Mouse (Mus musculus): Measurements from ENCODE around the gene Ppfibp2. TPM values are rescaled to one million over a fixed set of nuclear protein-coding genes. Genes with fewer than 3 reads are reported as not detected.

The Ppfibp2 gene
- polyA plus RNA-seq, 1 experiment from 2014 or later: 17.5 TPM

DNA sequence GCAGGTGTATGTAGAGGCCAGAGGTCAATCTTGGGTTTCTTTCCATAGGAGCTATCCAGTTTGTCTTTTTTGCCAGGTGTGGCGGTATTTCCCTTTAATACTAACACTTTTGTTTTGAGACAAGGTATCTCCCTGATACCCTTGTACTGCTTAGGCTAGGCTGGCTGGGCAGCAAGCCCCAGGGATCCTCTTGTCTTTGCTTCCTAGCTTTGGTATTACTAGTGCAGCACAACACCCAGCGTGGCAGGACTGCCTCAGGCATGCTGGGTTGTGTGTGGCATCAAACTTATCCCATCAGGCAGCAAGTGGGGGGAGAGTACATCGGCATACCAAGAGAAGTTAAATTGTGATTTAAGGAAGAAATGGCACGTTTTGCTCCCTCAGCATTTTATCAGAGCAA is 7.5 kb downstream of the Ppfibp2 start:
- H3K9me3 ChIP-seq (ENCODE audit: low read length): no peaks in the 10 kb centered on the region
- no peaks in the 10 kb centered on the region for H3K4me1 ChIP-seq (ENCODE audit: insufficient read depth, low read depth, low read length)
- no peaks in the 10 kb centered on the region for H3K27me3 ChIP-seq (replicated peaks; ENCODE audit: insufficient read depth, low read length)
- no peaks in the 10 kb centered on the region for H3K36me3 ChIP-seq (ENCODE audit: insufficient read depth, low read length)
- H3K4me3 ChIP-seq (ENCODE audit: low read depth, low read length): no peak overlapping the region
- no peak overlapping the region for H3K27ac ChIP-seq (ENCODE audit: low read length)
- no peak overlapping the region for H3K9ac ChIP-seq (replicated peaks; ENCODE audit: low read depth)
- ATAC-seq (no peak), DNase-seq (ENCODE audit: low spot score) (no peak)
- 76% methylated on average over 4 of the region's 4 CpGs for WGBS
- TF ChIP-seq CTCF (IDR thresholded peaks at IDR 0.05) (no peak), EP300 (IDR thresholded peaks at IDR 0.05) (no peak)
- H3K4me2 ChIP-seq (replicated peaks; ENCODE audit: low read depth, low read length): no peak overlapping the region

DNA sequence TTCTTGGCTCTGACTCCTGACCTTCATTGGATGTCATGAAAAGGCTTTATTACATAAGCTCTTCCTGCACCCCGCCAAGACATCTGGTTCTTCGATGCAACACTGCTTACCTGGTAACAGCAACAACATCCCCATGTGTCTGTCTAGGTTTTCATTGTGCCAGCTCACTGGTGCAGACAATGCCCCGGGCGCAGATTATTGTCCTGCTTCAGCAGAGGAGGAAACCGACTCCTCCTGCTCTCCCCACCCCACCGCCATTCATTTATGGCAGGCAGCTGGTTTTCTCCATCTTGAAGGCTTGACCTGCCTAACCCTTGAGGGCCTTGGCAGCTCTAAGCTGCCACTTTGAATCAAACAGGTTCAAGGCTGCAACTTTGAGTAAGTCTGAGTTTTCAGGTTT is 7.9 kb downstream of the Ppfibp2 start:
- ATAC-seq (no peak), DNase-seq (ENCODE audit: low spot score) (no peak)
- H3K4me2 ChIP-seq (replicated peaks; ENCODE audit: low read depth, low read length): no peak overlapping the region
- TF ChIP-seq CTCF (IDR thresholded peaks at IDR 0.05): no peak
- TF ChIP-seq EP300 (IDR thresholded peaks at IDR 0.05): no peak
- H3K4me1 ChIP-seq (ENCODE audit: insufficient read depth, low read depth, low read length): no peaks in the 10 kb centered on the region
- H3K9me3 ChIP-seq (ENCODE audit: low read length): no peaks in the 10 kb centered on the region
- no peak overlapping the region for H3K4me3 ChIP-seq (ENCODE audit: low read depth, low read length)
- H3K9ac ChIP-seq (replicated peaks; ENCODE audit: low read depth): no peak overlapping the region
- H3K27me3 ChIP-seq (replicated peaks; ENCODE audit: insufficient read depth, low read length): no peaks in the 10 kb centered on the region
- no peaks in the 10 kb centered on the region for H3K36me3 ChIP-seq (ENCODE audit: insufficient read depth, low read length)
- H3K27ac ChIP-seq (ENCODE audit: low read length): no peak overlapping the region
- WGBS: 85% methylated on average over 6 of the region's 6 CpGs

DNA sequence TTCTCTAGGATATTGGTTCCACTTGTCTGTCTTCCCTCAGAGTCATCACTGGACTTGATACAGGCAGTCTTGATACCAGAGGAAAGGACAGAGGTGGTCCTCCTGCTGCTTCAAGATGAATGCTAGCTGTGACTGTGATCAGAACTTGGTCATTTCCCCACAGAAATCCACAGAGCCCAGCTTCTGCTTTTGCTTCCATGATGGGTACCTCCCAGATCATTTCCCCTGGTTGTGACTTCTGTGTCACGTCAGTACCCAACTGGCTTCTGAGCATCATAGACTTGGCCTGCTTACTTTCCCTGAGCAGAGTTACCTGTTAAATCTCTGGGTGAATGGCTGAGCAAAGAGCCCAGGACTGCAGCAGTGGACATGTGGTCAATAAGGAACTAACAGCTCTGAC is 12.8 kb downstream of the Ppfibp2 start:
- DNase-seq (ENCODE audit: low spot score) (no peak), ATAC-seq (no peak)
- no peak for TF ChIP-seq CTCF (IDR thresholded peaks at IDR 0.05)
- no peak for TF ChIP-seq EP300 (IDR thresholded peaks at IDR 0.05)
- Histone ChIP-seq H3K27me3 (replicated peaks; ENCODE audit: insufficient read depth, low read length) (no peaks in the 10 kb centered on the region), H3K4me1 (ENCODE audit: insufficient read depth, low read depth, low read length) (no peaks in the 10 kb centered on the region), H3K4me3 (ENCODE audit: low read depth, low read length) (no peak overlapping the region), H3K9ac (replicated peaks; ENCODE audit: low read depth) (no peak overlapping the region), H3K9me3 (ENCODE audit: low read length) (no peaks in the 10 kb centered on the region), H3K27ac (ENCODE audit: low read length) (no peak overlapping the region), H3K36me3 (ENCODE audit: insufficient read depth, low read length) (no peaks in the 10 kb centered on the region), H3K4me2 (replicated peaks; ENCODE audit: low read depth, low read length) (no peak overlapping the region)
- 85% methylated on average over 1 of the region's 1 CpGs for WGBS

DNA sequence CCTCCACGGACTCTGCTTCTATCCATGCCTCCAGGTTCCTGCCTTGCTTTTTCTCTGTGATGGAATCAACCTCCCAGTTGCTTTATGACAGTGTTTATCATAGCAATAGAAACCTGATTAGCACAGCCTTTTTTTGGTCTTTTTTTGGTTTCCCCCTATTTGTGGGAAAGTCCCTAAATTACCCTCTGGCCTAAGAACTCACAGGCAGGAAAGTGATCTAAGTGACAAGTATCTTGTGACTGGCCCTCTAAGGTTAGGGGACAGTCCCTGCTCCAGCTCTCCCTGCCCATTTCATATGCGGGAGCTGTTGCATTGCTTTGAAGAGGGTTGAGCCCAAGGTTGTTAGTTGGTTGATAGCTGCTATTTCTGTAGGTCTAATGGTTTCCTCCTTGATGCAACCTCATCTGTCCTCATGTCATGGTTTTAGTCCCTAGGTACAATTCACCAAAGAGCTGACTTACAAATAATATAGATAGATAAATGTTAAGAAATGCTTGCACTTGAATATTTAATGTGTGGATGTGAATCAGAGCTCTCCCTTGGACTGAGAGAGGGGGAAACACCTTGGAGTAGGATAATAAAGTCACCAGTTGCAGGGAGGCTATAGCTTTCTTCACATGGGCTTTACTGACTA is 14.7 kb downstream of the Ppfibp2 start:
- H3K36me3 ChIP-seq (ENCODE audit: insufficient read depth, low read length): no peaks in the 10 kb centered on the region
- no peak for ATAC-seq
- H3K27ac ChIP-seq (ENCODE audit: low read length): no peak overlapping the region
- no peaks in the 10 kb centered on the region for H3K4me1 ChIP-seq (ENCODE audit: insufficient read depth, low read depth, low read length)
- 82% methylated on average over 2 of the region's 2 CpGs for WGBS
- no peak overlapping the region for H3K4me3 ChIP-seq (ENCODE audit: low read depth, low read length)
- H3K9ac ChIP-seq (replicated peaks; ENCODE audit: low read depth): no peak overlapping the region
- no peaks in the 10 kb centered on the region for H3K27me3 ChIP-seq (replicated peaks; ENCODE audit: insufficient read depth, low read length)
- no peak for DNase-seq (ENCODE audit: low spot score)
- TF ChIP-seq CTCF (IDR thresholded peaks at IDR 0.05): no peak
- no peak for TF ChIP-seq EP300 (IDR thresholded peaks at IDR 0.05)
- H3K9me3 ChIP-seq (ENCODE audit: low read length): no peaks in the 10 kb centered on the region
- H3K4me2 ChIP-seq (replicated peaks; ENCODE audit: low read depth, low read length): no peak overlapping the region

DNA sequence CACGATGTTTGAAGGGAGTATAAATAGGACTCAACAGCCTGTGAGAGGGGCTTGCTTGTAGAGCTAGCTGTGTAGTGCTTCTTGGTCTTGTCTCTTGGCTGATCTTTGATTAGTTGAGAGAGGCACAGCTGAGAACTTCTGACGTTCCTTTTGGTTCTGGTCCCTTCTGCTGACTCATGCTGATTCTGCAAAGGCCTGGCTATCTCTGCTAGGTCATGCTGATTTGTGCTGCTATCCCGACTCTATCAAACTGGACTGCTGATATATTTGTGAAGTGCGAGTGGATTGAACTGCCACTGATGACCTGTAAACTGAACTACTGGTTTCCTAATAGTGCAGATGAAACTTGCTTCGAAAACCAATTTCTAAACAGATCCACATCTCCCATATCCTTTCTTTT is 15.9 kb downstream of the Ppfibp2 start:
- no peak overlapping the region for H3K27ac ChIP-seq (ENCODE audit: low read length)
- DNase-seq (ENCODE audit: low spot score): no peak
- no peaks in the 10 kb centered on the region for H3K27me3 ChIP-seq (replicated peaks; ENCODE audit: insufficient read depth, low read length)
- H3K9ac ChIP-seq (replicated peaks; ENCODE audit: low read depth): no peak overlapping the region
- no peak for ATAC-seq
- H3K4me1 ChIP-seq (ENCODE audit: insufficient read depth, low read depth, low read length): no peaks in the 10 kb centered on the region
- TF ChIP-seq CTCF (IDR thresholded peaks at IDR 0.05) (no peak), EP300 (IDR thresholded peaks at IDR 0.05) (no peak)
- WGBS: 70% methylated on average over 5 of the region's 5 CpGs
- H3K9me3 ChIP-seq (ENCODE audit: low read length): no peaks in the 10 kb centered on the region
- H3K36me3 ChIP-seq (ENCODE audit: insufficient read depth, low read length): no peaks in the 10 kb centered on the region
- H3K4me3 ChIP-seq (ENCODE audit: low read depth, low read length): no peak overlapping the region
- no peak overlapping the region for H3K4me2 ChIP-seq (replicated peaks; ENCODE audit: low read depth, low read length)

DNA sequence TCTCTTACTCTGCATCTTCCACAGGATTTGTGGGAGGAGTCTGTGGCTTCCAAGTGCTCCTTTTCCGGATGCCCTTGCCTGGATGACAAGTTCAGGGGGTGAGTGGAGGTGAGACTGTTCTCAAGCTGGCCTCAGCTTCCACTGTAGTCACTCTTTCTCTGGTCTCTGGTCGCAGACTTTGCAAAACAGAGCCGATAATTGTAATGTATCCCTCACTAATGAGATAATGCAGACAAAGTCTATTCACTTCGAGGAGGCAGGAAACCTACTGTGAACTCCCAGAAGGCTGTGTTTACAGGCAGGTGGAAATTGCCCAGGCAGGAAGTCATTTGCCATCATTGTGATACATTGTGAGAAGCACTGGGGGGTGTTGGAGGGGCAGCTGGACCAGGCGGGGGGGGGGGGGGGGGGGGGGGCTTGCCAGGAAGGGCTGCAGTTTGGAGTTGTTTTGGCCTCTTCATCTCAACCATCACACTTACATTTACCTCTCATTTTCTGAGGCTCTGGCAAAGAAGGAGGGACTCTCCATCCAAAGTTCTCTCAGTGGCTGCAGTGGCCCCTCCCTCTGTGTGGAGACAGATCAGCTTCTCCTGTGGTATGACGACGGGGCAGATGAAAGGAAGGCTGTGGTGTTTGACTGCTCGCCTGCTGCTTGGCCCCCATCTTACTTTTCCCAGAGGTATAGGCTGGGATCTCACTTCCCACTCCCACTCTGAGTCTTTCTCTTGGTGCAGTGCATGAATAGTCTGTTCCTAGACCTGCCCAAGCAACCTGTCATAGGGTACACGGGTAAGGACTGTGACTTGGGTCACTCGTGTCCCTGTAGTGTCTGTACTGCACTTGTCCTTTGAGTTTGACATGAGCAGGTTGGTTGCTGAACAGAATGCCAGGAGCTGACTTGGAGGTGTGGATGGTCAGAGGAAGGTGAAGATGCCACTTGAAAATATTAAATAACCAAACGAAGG is 23.3 kb downstream of the Ppfibp2 start:
- Histone ChIP-seq H3K27ac (ENCODE audit: low read length) (no peak overlapping the region), H3K4me2 (replicated peaks; ENCODE audit: low read depth, low read length) (no peak overlapping the region), H3K9me3 (ENCODE audit: low read length) (no peaks in the 10 kb centered on the region), H3K36me3 (ENCODE audit: insufficient read depth, low read length) (no peaks in the 10 kb centered on the region), H3K9ac (replicated peaks; ENCODE audit: low read depth) (no peak overlapping the region), H3K4me1 (ENCODE audit: insufficient read depth, low read depth, low read length) (no peaks in the 10 kb centered on the region), H3K27me3 (replicated peaks; ENCODE audit: insufficient read depth, low read length) (no peaks in the 10 kb centered on the region), H3K4me3 (ENCODE audit: low read depth, low read length) (no peak overlapping the region)
- TF ChIP-seq EP300 (IDR thresholded peaks at IDR 0.05) (no peak), CTCF (IDR thresholded peaks at IDR 0.05) (no peak)
- DNase-seq (ENCODE audit: low spot score) (no peak), ATAC-seq (no peak)
- 34% methylated on average over 10 of the region's 11 CpGs for WGBS

Measured in lung, postnatal 0 days (tissue).